Mouse (Mus musculus) G1E (cell line): Measurements from ENCODE around the gene Tmem132c. TPM values are rescaled to one million over a fixed set of nuclear protein-coding genes. Genes with fewer than 3 reads are reported as not detected.

ENCODE experiments used
- ATAC-seq: 2 replicates; pipeline ENCODE4 v1.8.0; 2016; ENCODE audit warnings: mild to moderate bottlenecking; ENCODE audit not compliant: insufficient number of reproducible peaks, poor library complexity, low FRiP score, severe bottlenecking; ENCODE audit errors: extremely low read depth
- DNase-seq: peaks from one replicate; pipeline ENCODE4 v3.0.0; 2012; ENCODE audit warnings: low spot score
- H3K27me3 ChIP-seq: 2 replicates; pipeline ENCODE4 v1.6.1; 2012; ENCODE audit warnings: mild to moderate bottlenecking, low read length, inconsistent platforms; ENCODE audit not compliant: insufficient read depth
- H3K36me3 ChIP-seq: replicated peaks from 2 replicates; pipeline ENCODE3; 2012; ENCODE audit warnings: mild to moderate bottlenecking, inconsistent platforms
- H3K4me1 ChIP-seq: 2 replicates; pipeline ENCODE4 v1.6.1; 2012; ENCODE audit warnings: low read depth, low read length, inconsistent platforms, mixed read lengths; ENCODE audit not compliant: insufficient read depth
- H3K4me3 ChIP-seq: 2 replicates; pipeline ENCODE4 v1.5.1; 2012; ENCODE audit warnings: low read depth, mild to moderate bottlenecking, inconsistent platforms, low read length, moderate library complexity, mixed read lengths
- H3K9me3 ChIP-seq: replicated peaks from 2 replicates; pipeline ENCODE4 v1.6.1; 2012; ENCODE audit warnings: inconsistent platforms
- CTCF ChIP-seq: IDR thresholded peaks from 2 replicates; pipeline ENCODE4 v1.5.1; 2012; ENCODE audit warnings: low read depth, low read length, inconsistent platforms, mixed read lengths
- GATA1 ChIP-seq: IDR thresholded peaks from 2 replicates; pipeline ENCODE4 v1.6.1; 2012; ENCODE audit warnings: borderline replicate concordance, low read length, inconsistent platforms, mixed read lengths
- GATA2 ChIP-seq: IDR thresholded peaks from 2 replicates; pipeline ENCODE4 v1.6.1; 2012; ENCODE audit warnings: low read depth, low read length, inconsistent platforms, borderline replicate concordance
- POLR2AphosphoS5 ChIP-seq: IDR thresholded peaks from 2 replicates; pipeline ENCODE4 v1.6.1; 2012; ENCODE audit warnings: low read depth, low read length, inconsistent platforms; ENCODE audit not compliant: insufficient replicate concordance
- TAL1 ChIP-seq: conservative IDR thresholded peaks from 2 replicates; pipeline ENCODE4 v1.6.1; 2012; ENCODE audit warnings: low read depth, low read length, inconsistent platforms, mixed read lengths
- polyA plus RNA-seq: library from polyadenylated mRNA; stranded (reverse); fragments of >175 nt; gene quantifications from 2 replicates; pipeline ENCODE4 v1.2.3, GENCODE M21; 2012
- total RNA-seq, 2 experiments: library from RNA; stranded (forward) in 1 of 2; stranded (reverse) in 1 of 2; fragments of 200-1000 nt in 1 of 2; fragments of >200 nt in 1 of 2; fragmentation: Nextera tagmentation in 1 of 2; gene quantifications; 2 replicates each; pipeline ENCODE4 v1.2.3; 2014 to 2017

Tmem132c gene
- total and polyA plus RNA-seq, 3 experiments = not detected

GRCm38 (mm10) chr5:127305719-127306118 lies 64.1 kb downstream of the Tmem132c start:
- Histone ChIP-seq H3K4me1 (no peaks in the 10 kb centered on the region), H3K4me3 (no peak overlapping the region), H3K9me3 (peaks cover 49% of the 10 kb centered on the region), H3K27me3 (no peaks in the 10 kb centered on the region), H3K36me3 (no peaks in the 10 kb centered on the region)
- TF ChIP-seq GATA2 (no peak), CTCF (no peak), POLR2AphosphoS5 (no peak), GATA1 (no peak), TAL1 (no peak)
- ATAC-seq (no peak), DNase-seq (no peak)

- H3K4me3 ChIP-seq = no peak overlapping the region
- peaks cover 46% of the 10 kb centered on the region for H3K9me3 ChIP-seq
- no peaks in the 10 kb centered on the region for H3K4me1 ChIP-seq
- H3K36me3 ChIP-seq = no peaks in the 10 kb centered on the region
- DNase-seq = no peak
- ATAC-seq = no peak
- TF ChIP-seq POLR2AphosphoS5 = no peak
- no peak for TF ChIP-seq CTCF
- no peak for TF ChIP-seq GATA2
- TF ChIP-seq GATA1 = no peak
- no peaks in the 10 kb centered on the region for H3K27me3 ChIP-seq
These were observed 65.1 kb downstream of the Tmem132c start for GRCm38 (mm10) chr5:127306726-127307125.

GRCm38 (mm10) chr5:127310318-127311004 lies 68.9 kb downstream of the Tmem132c start:
- DNase-seq (no peak), ATAC-seq (no peak)
- TF ChIP-seq GATA2 (no peak), TAL1 (no peak), CTCF (no peak), GATA1 (no peak), POLR2AphosphoS5 (no peak)
- H3K4me1 ChIP-seq = no peaks in the 10 kb centered on the region
- peaks cover 49% of the 10 kb centered on the region for H3K9me3 ChIP-seq
- H3K36me3 ChIP-seq = no peaks in the 10 kb centered on the region
- H3K27me3 ChIP-seq = no peaks in the 10 kb centered on the region
- H3K4me3 ChIP-seq = no peak overlapping the region

- Histone ChIP-seq H3K9me3 (peaks cover 47% of the 10 kb centered on the region), H3K4me1 (no peaks in the 10 kb centered on the region), H3K27me3 (no peaks in the 10 kb centered on the region), H3K36me3 (no peaks in the 10 kb centered on the region), H3K4me3 (no peak overlapping the region)
- no peak for DNase-seq
- TF ChIP-seq GATA2 = no peak
- TF ChIP-seq POLR2AphosphoS5 = no peak
- TF ChIP-seq TAL1 = no peak
- TF ChIP-seq CTCF = no peak
- TF ChIP-seq GATA1 = no peak
- no peak for ATAC-seq
These were observed 69.4 kb downstream of the Tmem132c start for GRCm38 (mm10) chr5:127311005-127311331.

GRCm38 (mm10) chr5:127313634-127314033 lies 72.0 kb downstream of the Tmem132c start:
- ATAC-seq (no peak), DNase-seq (no peak)
- TF ChIP-seq TAL1 = no peak
- no peak for TF ChIP-seq GATA2
- no peak for TF ChIP-seq POLR2AphosphoS5
- no peak for TF ChIP-seq CTCF
- no peak for TF ChIP-seq GATA1
- no peaks in the 10 kb centered on the region for H3K27me3 ChIP-seq
- peaks cover 53% of the 10 kb centered on the region for H3K9me3 ChIP-seq
- no peaks in the 10 kb centered on the region for H3K36me3 ChIP-seq
- no peak overlapping the region for H3K4me3 ChIP-seq
- no peaks in the 10 kb centered on the region for H3K4me1 ChIP-seq

- TF ChIP-seq CTCF = no peak
- no peak for TF ChIP-seq POLR2AphosphoS5
- no peak for TF ChIP-seq GATA2
- no peak for TF ChIP-seq GATA1
- no peak for TF ChIP-seq TAL1
- Histone ChIP-seq H3K4me3 (no peak overlapping the region), H3K4me1 (no peaks in the 10 kb centered on the region), H3K9me3 (peaks cover 66% of the 10 kb centered on the region), H3K36me3 (no peaks in the 10 kb centered on the region), H3K27me3 (no peaks in the 10 kb centered on the region)
- DNase-seq (no peak), ATAC-seq (no peak)
These were observed 77.6 kb downstream of the Tmem132c start for GRCm38 (mm10) chr5:127319096-127319779.
